Mouse (Mus musculus) cerebellum, adult 9-11 months (tissue): ENCODE measurements around the gene Brd7.

Experiments used
- DNase-seq: peaks from one replicate; pipeline ENCODE4 v3.0.0; 2022

The Brd7 gene

GRCm38 (mm10) chr8:88361708-88362428 is at the start of gene Brd7:
TSS of gene Brd7 (minus strand) at chr8:88362194.
- peak; percentile 80 for DNase-seq

GRCm38 (mm10) chr8:88411461-88411860 is 49.5 kb upstream of the Brd7 start:
- no peak for DNase-seq

DNA sequence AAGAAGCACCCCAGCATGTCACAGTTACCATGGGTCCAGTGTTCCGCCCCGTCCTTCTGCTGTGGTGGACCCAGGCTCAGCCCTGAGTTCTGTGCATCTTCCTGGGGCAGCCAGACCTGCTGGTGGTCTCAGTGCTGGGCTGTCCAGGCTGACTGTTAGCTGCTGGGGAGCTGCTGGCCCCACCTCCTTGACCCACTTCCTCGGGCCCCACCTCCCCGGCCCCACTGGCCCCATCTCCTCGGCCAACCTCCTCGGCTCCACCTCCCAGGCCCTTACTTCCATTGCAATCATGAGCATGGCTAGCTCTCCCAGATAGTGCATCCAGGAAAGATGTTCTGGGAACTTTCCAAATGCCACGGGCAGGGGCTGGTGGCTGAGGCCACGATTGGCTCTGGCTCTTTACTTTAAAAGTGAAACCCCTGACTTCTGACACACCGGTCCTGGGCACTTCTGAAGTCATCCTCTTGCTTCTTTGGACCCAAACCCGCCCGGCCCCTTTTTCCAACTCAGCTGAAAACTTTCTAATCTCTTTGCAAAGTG is 47.5 kb upstream of the Brd7 start:
- no peak for DNase-seq

- DNase-seq: no peak
These were observed 45.7 kb upstream of the Brd7 start for GRCm38 (mm10) chr8:88407716-88408115.

DNA sequence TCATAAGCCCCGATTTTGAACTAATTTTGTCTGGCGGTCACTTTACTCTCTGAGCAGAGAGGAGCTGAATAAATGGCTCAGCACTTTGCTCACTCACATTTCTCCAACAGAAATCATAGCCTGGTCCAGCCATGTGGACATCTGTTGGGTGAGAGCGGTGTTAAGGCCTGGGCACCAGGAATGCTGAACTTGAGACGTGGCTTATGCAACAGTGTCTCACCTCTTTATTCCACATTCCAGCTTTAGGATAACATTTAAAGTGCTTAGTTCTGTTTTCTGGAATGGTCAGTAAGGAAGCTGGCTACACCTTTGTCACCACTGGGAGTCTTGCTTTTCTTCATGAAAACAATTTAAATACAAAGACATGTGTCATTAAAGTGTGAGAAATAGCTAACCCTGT is 36.1 kb upstream of the Brd7 start:
- DNase-seq: no peak

DNA sequence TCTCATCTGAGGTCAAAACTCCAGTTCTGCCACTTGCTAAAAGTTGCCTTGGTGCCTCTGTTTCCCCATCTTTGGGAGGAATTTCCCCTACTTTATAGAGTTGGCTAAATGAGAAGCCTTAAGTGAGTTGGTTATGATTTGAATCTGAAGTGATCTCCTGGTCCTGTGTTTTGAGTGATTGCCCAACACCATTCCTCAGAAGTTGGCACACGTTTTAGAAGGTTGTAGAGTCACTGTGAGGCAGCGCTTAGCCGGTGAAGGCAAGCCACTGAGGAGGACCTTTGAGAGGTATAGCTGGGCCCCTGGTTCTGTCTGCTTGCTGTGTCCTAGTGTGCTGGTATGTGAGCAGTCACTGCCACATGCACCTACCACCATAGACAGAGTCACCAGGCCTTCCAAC is 31.3 kb upstream of the Brd7 start:
- no peak for DNase-seq

DNA sequence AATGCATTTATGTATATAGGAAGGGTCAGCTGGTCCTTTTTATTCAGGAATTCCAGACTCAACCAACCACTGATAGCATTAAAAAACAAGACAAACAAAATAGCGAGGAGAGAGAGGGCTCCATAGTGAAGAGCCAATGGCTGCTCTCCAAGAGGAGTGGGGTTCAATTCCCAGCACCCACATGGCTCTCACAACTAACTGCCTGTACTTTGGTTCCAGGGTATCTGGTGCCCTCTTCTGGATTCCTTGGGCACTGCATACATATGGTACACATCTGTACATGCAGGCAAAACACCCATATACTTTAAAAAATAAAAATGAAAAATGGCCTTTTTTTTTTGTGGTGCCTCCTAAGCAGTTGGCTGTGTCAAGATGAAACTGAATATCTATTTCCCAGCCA is 28.8 kb upstream of the Brd7 start:
- DNase-seq: no peak

DNA sequence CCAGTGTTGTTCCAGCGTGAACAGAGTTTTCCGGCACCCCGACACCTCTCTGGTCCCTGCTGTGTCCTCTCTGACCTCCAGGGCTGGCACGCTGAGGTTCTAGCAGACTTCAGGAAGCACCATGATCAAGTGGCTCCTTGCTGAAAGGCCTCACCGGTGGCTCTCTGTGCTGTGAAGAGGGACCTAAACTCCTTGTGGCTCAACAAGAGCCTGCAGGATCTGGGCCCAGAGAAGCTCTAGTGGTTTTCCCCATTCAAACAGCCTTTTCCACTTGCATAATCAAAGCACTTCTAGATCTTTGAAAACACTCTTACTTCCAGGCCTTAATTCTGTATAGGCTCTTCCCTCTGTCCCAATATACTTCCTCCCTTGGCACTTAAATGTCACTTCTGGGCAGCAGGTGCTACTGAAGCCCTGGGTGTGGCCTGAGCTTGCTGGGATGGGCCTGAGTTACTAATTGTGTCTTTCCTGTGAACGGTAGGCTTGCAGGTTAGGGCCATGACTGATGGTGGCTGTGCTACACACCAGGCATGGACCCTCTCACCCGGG is 26.8 kb upstream of the Brd7 start:
- DNase-seq: no peak

- DNase-seq: no peak
These were observed 25.9 kb upstream of the Brd7 start for GRCm38 (mm10) chr8:88387874-88388273.

- no peak for DNase-seq
These were observed 21.2 kb upstream of the Brd7 start for GRCm38 (mm10) chr8:88383164-88383556.

DNA sequence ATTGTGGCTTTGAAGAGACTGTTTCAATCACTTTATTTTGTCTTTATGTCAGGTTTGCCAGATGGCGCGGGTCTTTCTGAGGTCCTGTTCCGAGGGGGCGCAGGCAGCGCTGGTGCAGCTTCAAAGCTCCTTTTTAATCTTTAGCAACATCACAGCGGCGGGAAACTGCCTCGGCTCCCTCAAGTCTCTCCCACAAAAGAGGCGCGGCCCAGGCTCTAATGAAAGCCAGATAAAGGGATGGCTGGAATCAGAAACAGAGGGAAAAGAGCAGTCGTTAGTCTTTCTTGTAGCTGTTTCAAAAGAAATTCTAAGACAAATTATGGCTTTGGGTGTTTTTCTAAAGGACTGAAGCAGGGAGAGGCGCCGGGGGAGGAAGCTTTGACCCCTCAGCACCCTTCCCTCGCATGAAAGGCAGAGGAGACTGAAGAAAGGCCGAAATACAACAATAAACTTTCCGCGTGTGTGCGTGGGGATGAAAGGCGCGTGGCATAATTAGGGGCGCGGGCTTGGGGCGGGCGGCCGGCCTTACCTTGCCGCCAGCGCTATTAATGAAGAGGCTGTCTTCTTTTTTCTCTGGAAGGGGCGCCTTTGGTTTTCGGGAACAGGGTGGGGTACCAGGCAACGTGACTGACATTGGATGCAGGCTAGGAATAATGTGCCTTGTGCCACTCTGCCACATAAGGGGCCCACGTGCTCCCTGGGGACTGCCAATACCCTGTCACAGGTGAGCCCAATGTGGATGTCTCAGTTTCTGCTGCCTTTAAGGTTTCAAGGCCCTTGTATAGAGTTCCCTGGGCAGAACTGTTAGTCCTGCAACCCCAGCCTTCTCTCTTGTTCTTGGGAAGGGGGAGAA is 20.5 kb upstream of the Brd7 start:
- no peak for DNase-seq

GRCm38 (mm10) chr8:88380497-88380896 is 18.5 kb upstream of the Brd7 start:
- no peak for DNase-seq

- peak; percentile 45 for DNase-seq
These were observed 15.0 kb upstream of the Brd7 start for GRCm38 (mm10) chr8:88376836-88377582.

- DNase-seq: no peak
These were observed 9.5 kb upstream of the Brd7 start for GRCm38 (mm10) chr8:88371522-88371921.

- no peak for DNase-seq
These were observed 7.8 kb upstream of the Brd7 start for GRCm38 (mm10) chr8:88369805-88370204.

DNA sequence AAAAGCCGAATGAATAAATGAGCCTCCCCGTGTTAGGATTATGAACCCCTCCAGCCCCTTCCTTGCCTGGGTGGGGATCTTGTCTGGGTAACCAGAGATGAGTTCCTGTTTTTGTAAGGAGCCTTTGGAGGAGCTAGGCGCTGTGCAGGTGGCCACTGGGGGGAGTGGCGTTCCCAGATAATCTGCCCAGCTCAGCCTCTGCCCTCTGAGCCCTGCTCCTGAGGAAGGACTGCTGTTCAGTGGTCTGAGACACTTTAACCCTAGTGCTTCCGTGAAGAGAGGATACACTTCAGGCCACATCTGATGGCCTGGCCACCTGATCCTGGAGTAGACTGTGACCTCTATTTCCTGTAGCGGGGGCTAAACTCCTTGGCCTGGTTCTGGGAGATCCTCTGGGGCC is 7.2 kb upstream of the Brd7 start:
- no peak for DNase-seq

DNA sequence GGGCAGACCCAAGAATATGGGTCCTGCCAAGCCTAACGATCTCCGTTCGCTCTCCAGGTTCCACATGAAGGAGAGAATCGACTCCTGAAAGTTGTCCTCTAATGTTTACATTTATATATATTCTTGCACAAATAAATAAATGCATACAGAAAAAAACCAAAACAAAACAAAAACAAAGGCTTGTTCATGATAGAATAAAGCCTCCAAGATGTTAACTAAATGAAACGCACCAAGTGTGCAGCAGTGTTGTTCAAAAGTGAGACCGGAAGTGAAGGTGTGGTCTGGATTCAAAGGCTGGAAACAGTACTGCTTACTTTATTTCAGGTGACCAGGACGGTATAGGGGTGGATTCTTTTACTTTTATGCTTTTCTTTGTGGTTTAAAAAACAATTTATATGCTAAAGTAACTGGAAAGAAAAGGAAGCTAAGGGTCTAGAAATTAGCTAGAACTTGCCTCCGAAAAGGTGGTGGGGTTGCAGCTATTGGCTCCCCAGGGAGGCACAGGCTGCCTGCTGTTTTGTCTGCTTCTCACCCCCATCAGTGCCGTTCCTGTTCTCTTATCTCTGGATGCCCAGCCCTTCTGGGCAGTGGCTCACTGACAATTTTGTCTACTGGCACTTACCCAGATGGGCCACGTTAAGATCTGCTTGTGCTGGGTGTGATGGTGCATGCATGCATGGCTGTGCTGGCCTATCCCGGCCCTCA is 604 bp upstream of the Brd7 start:
- peak; percentile 61 for DNase-seq

DNA sequence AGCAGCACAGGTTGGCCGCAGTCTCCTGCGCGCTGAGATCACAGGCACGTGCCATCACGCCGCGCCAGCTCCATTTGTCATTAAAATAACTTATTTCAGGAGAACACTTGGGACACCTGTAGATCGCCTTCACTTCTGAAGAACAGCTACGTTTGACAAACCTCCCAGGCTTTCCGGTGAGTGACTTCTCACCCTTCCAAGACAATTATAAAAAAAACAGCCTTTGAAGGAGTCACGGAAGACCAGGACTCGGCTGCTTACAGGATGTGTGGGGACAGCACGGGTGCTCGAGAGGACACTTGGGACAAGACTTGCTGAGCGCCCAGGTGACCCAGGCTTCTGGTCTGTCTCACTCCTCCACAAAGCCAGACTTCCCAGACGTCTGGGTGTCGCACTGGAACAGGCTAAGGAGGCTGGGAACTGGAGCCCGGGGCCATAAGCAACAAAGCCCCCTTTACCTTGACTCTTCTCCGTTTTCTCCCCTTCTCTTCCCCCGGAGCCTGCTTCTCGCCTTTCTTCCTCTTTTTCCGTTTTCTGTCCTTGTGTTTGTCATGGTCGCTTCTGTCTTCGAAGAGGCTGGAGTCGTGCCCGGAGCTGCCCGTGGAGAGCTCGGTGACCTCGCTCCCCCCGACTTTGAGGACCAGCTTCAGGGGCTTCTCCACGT is 818 bp downstream of the Brd7 start:
- DNase-seq: peak; percentile 41

DNA sequence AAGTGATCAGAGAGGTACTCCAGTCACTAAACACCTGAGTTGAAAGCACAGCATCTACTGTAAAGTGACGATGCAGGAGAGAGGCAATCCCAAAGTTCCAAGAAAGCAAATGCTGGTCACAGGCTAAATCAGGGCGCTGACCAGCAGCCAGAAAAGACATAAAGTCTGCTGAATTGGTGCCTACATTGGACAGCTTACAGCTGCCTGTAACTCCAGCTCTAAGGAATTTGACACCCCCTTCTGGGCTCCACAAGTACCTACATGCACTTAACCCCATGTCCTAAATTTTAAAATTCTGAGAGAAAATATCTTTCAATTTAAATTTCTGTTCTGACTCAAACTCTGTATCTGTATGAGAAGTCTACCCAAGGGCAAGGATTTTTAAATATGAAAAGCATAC is 2.0 kb downstream of the Brd7 start:
- DNase-seq: no peak

DNA sequence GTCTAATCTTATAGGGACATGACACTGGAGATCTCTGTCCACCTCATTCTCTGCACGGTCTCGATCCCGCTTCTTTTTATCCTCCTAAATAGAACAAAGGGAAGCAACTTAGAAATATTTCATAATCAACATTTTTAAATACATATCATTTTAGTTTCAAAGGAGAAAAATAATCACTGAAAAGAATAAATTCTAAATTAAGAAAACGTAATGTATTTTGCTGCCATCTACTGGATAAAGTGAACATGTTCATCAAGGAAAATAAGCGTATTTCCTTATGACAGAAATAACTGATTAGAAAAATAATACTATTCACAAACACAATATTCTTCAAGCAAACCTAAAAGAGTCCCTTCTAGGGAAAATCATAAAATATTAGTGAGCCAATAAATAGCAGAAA is 4.0 kb downstream of the Brd7 start:
- DNase-seq: no peak

GRCm38 (mm10) chr8:88357226-88357933 is 4.6 kb downstream of the Brd7 start:
- DNase-seq: no peak
